Mouse (Mus musculus) limb, embryonic 11.5 days (tissue): ENCODE measurements around the gene Vmn1r4. TPM values are rescaled to one million over a fixed set of nuclear protein-coding genes. Genes with fewer than 3 reads are reported as not detected.

ENCODE experiments used
- ATAC-seq: fragments of 200-750 bp; cut with Nextera tagmentation; 2 replicates; pipeline ENCODE4 v1.8.0; 2017; ENCODE audit warnings: low read depth; ENCODE audit not compliant: insufficient number of reproducible peaks, low FRiP score, low TSS enrichment
- DNase-seq: peaks from one replicate; pipeline ENCODE4 v3.0.0-alpha.2; 2015; ENCODE audit warnings: low spot score
- H3K27ac ChIP-seq: fragments of 300-500 bp; sonication (generic); replicated peaks from 2 replicates; pipeline ENCODE4 v1.5.1; 2014; ENCODE audit warnings: low read depth, mild to moderate bottlenecking, low read length
- H3K27me3 ChIP-seq: fragments of 300-500 bp; sonication (generic); 2 replicates; pipeline ENCODE4 v1.6.1; 2014; ENCODE audit warnings: mild to moderate bottlenecking, low read length, mixed read lengths; ENCODE audit not compliant: control insufficient read depth, insufficient read depth
- H3K36me3 ChIP-seq: fragments of 300-500 bp; sonication (generic); 2 replicates; pipeline ENCODE4 v1.6.1; 2014; ENCODE audit warnings: mild to moderate bottlenecking, low read length, moderate library complexity, mixed read lengths; ENCODE audit not compliant: control insufficient read depth, insufficient read depth
- H3K4me1 ChIP-seq: fragments of 300-500 bp; sonication (generic); 2 replicates; pipeline ENCODE4 v1.6.1; 2014; ENCODE audit warnings: low read length, mixed read lengths; ENCODE audit not compliant: control insufficient read depth, insufficient read depth
- H3K4me2 ChIP-seq: fragments of 300-500 bp; sonication (generic); 2 replicates; pipeline ENCODE4 v1.6.1; 2014; ENCODE audit warnings: low read depth, mild to moderate bottlenecking, moderate library complexity; ENCODE audit not compliant: severe bottlenecking
- H3K4me3 ChIP-seq: fragments of 300-500 bp; sonication (generic); 2 replicates; pipeline ENCODE4 v1.5.1; 2014; ENCODE audit warnings: low read depth, low read length
- H3K9ac ChIP-seq: fragments of 300-500 bp; sonication (generic); 2 replicates; pipeline ENCODE4 v1.6.1; 2014; ENCODE audit warnings: mild to moderate bottlenecking, low read length
- H3K9me3 ChIP-seq: fragments of 300-500 bp; sonication (generic); 2 replicates; pipeline ENCODE4 v1.6.1; 2016; ENCODE audit warnings: low read length; ENCODE audit not compliant: control insufficient read depth
- WGBS: fragments of 180-500 bp; shearing (Covaris S2); extraction: QIAGEN DNeasy Blood & Tissue Kit; methylation state at CpG from one replicate; pipeline ENCODE4 v1.1.7; 2014; 5-methylcytosine and 5-hydroxymethylcytosine counted together
- polyA plus RNA-seq: library from polyadenylated mRNA; unstranded; fragments of >200 nt; fragmentation: Nextera tagmentation; extraction: Ambion mirVana; gene quantifications from 2 replicates; pipeline ENCODE4 v1.2.1, GENCODE M21; 2014

The Vmn1r4 gene
- polyA plus RNA-seq, 1 experiment from 2014 or later, result 0.16 TPM

DNA sequence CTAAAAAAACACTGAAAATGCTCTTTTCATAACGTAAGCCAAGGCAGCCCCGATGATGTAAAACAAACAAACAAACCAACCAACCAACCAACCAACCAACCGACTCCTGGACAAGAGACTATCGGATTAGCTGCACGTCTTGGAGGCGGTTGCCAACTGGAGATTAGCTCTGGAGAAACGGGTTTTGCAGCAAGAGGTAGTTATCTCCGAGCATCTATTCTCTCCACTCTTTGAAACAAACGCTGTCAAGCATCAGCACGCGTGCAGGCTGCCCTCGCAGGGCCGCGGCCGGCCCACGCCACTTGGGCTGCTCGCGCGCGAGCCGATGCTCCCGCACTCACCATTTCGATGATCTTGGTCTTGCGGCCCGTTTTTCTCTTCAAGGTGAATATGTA, 487 bp upstream of the Vmn1r4 start:
- Histone ChIP-seq H3K4me2 (peak overlapping the region; percentile 45), H3K4me1 (no peaks in the 10 kb centered on the region), H3K9ac (peak overlapping the region; percentile 77), H3K9me3 (no peaks in the 10 kb centered on the region), H3K36me3 (no peaks in the 10 kb centered on the region), H3K27me3 (no peaks in the 10 kb centered on the region), H3K27ac (0 out of 2 replicates have a peak overlapping the region, but pooled peaks have one; percentile 30), H3K4me3 (peak overlapping the region; percentile 73)
- ATAC-seq, result no peak
- no peak for DNase-seq
- 0% methylated on average over 25 of the region's 25 CpGs for WGBS

DNA sequence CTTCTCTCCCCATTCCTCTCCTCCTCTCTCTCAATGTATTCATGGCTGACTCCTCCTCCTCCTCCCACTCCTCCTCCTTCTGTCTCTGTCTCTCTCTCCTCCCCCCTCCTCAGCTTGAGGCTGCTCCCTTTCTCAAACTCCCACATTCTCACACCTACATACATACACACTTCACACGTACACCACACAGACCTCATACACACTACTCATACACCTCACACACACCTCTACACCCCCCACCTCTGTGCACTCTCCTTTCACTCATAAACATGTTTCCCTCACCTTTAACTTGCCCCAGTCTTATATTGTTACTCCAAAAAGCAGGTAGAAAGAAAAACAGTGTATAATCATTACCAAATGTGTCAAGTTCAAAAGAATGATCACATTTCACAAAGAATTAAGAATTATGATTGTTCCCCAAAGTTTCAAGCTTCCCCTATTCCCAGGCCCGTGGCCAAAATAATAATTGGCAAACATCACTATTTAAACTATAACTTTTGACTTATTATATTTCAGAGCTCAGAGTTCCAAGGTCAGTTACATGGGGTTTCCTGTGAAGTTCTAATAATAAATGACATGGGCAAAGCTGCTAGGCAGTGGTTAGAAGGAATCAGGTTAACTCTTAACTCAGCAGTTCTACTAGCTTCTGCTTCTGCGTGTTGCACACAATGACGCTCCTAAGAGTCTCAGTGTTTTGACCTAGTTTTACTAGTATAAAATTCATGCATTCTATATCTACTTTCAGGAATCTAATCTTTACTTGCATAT, 8.0 kb downstream of the Vmn1r4 start:
- Histone ChIP-seq H3K4me3 (no peak overlapping the region), H3K27me3 (no peaks in the 10 kb centered on the region), H3K36me3 (no peaks in the 10 kb centered on the region), H3K4me1 (no peaks in the 10 kb centered on the region), H3K9me3 (no peaks in the 10 kb centered on the region), H3K9ac (no peak overlapping the region), H3K27ac (no peak overlapping the region), H3K4me2 (no peak overlapping the region)
- DNase-seq (no peak), ATAC-seq (no peak)
- 71% methylated on average over 4 of the region's 4 CpGs for WGBS

DNA sequence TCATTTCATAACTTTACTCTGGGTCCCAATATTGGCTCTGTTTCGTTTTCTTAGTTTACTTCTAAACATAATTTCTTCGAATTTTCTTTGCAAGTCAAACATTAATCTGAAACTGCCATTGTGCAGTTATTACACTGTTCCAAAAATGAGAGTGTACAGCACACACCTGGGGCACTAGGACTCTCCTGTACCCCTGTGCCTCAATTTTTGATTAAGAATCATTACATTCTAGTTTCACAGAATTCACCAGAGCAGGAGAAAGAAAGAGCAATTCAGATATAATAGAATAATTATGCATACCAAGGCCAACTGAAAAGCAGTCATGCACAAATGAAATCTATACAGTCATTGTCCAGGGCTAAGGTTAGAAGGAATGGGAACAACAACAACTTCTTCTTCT, 8.6 kb downstream of the Vmn1r4 start:
- no peaks in the 10 kb centered on the region for H3K27me3 ChIP-seq
- H3K9ac ChIP-seq, result no peak overlapping the region
- no peak overlapping the region for H3K4me3 ChIP-seq
- H3K36me3 ChIP-seq, result no peaks in the 10 kb centered on the region
- H3K9me3 ChIP-seq, result no peaks in the 10 kb centered on the region
- WGBS, result 72% methylated on average over 2 of the region's 2 CpGs
- ATAC-seq, result no peak
- no peak overlapping the region for H3K27ac ChIP-seq
- H3K4me1 ChIP-seq, result no peaks in the 10 kb centered on the region
- no peak for DNase-seq
- H3K4me2 ChIP-seq, result no peak overlapping the region

- no peak overlapping the region for H3K4me3 ChIP-seq
- H3K4me2 ChIP-seq, result no peak overlapping the region
- DNase-seq, result no peak
- no peaks in the 10 kb centered on the region for H3K36me3 ChIP-seq
- ATAC-seq, result no peak
- H3K4me1 ChIP-seq, result no peaks in the 10 kb centered on the region
- no peak overlapping the region for H3K27ac ChIP-seq
- H3K27me3 ChIP-seq, result no peaks in the 10 kb centered on the region
- H3K9me3 ChIP-seq, result no peaks in the 10 kb centered on the region
- no peak overlapping the region for H3K9ac ChIP-seq
- 88% methylated on average over 4 of the region's 4 CpGs for WGBS
Measured at GRCm38 (mm10) chr6:56934366-56934765, 10.6 kb downstream of the Vmn1r4 start.

GRCm38 (mm10) chr6:56956436-56956835, 32.6 kb downstream of the Vmn1r4 start:
- no peaks in the 10 kb centered on the region for H3K27me3 ChIP-seq
- H3K4me3 ChIP-seq, result no peak overlapping the region
- DNase-seq, result no peak
- no peaks in the 10 kb centered on the region for H3K36me3 ChIP-seq
- ATAC-seq, result no peak
- WGBS, result 87% methylated on average over 5 of the region's 5 CpGs
- no peak overlapping the region for H3K9ac ChIP-seq
- H3K4me2 ChIP-seq, result no peak overlapping the region
- H3K4me1 ChIP-seq, result no peaks in the 10 kb centered on the region
- H3K27ac ChIP-seq, result no peak overlapping the region
- H3K9me3 ChIP-seq, result no peaks in the 10 kb centered on the region

DNA sequence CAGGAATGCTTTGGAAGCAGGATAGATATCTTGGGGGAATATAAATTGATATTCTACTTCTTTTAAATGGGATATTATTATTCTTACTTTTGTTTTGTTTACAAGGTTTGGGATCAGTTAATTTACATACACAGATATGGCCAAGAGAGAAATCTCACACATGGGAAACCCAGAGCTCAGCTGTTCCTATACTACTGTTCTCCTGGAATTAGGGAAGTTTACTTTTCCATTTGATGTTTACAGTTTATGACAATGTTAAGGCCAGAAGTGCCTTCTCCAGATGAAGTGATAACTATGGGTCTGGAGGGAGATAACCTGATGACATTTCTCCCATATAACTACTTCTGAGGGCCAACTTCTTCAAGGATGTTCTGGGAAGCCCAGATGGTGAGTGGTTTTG, 46.2 kb downstream of the Vmn1r4 start, which contains the start of gene Vmn1r5:
TSS of gene Vmn1r5 (plus strand) at position 301 of the 400 bp plus-strand sequence.
- H3K36me3 ChIP-seq, result no peaks in the 10 kb centered on the region
- H3K9ac ChIP-seq, result no peak within 1 kb of the TSS
- H3K9me3 ChIP-seq, result no peaks in the 10 kb centered on the region
- no peak for DNase-seq
- H3K4me3 ChIP-seq, result no peak within 1 kb of the TSS
- H3K4me2 ChIP-seq, result no peak within 1 kb of the TSS
- no peak for ATAC-seq
- no peaks in the 10 kb centered on the region for H3K4me1 ChIP-seq
- no peaks in the 10 kb centered on the region for H3K27me3 ChIP-seq
- no peak within 1 kb of the TSS for H3K27ac ChIP-seq

- 79% methylated on average over 2 of the region's 2 CpGs for WGBS
- ATAC-seq, result no peak
- Histone ChIP-seq H3K4me2 (no peak within 1 kb of the TSS), H3K27me3 (no peaks in the 10 kb centered on the region), H3K36me3 (no peaks in the 10 kb centered on the region), H3K27ac (no peak within 1 kb of the TSS), H3K9me3 (no peaks in the 10 kb centered on the region), H3K4me3 (no peak within 1 kb of the TSS), H3K9ac (no peak within 1 kb of the TSS), H3K4me1 (no peaks in the 10 kb centered on the region)
- DNase-seq, result no peak
Measured at GRCm38 (mm10) chr6:56996943-56997342, 73.1 kb downstream of the Vmn1r4 start, which contains the start of gene Vmn1r6. TSS of gene Vmn1r6 (plus strand) at chr6:56997243.
